Mouse (Mus musculus) urinary bladder, postnatal 4 days (tissue): ENCODE measurements around the gene Arpc5.

ENCODE experiments used
- DNase-seq, 2 experiments: peaks; one replicate each; pipeline ENCODE4 v3.0.0; 2021 to 2022; ENCODE audit warnings: low spot score in 2 of 2

Gene Arpc5

DNA sequence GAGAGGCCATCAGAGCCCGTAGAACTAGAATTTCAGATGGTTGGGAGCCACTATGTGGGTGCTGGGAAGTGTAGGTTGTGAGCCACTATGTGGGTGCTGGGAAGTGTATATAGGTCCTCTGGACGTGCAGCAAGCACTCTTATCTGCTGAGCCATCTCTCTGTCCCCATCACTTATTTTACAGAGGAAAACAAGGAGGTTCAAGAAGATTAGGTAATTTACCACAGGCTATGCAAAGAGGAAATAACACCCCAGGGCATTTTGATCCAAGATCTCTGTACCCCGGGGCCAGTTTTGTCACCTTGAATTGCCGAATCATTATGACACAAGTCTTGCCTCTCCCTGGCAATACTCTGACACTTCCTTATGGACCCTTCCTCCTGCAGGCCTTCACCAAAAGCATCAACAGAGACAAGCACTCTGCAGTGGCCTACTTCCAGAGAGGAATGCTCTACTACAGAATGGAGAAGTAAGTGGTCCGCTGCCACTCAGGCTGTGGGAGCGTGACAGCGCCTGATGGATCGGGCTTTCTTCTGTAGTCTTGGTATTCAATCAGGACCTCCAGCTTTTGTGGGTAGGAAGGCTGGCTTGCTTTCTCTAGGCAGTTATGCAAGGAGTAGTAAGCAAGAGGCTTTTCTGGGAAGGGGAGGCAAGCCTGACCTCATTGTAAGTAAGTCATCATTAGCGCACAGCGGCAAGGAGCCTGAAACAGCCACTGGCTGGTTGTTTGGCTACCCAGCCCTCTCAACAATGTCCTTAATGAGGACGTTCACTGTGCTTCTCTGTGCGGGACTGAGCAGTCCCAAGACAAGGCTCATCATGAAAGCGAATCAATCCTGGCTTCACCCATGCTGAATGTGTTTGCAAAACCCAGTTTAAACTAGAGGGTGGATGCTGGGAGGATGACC lies 44.4 kb downstream of the Arpc5 start:
- DNase-seq: no peak

DNA sequence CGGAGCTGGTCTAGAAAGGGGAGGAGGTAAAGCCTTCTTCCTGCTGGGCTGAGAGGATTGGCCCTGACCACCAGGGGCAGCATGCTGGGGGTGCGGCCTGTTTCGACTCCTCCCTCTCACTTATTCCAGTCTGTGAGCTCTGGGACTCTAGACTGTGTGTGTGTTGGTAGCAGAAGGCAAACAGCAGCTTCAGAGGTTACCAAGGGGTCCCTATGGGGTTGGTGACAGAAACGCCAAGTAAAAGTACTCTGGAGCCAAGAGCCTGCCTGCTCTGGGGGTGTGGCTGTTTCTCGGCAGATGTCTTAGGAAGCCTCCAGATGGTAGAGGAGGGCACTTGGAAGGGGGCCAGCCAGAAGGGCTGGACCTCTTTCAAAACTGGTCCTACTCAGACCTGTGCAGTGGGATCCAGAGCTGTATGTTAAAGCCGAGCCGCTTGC lies 48.9 kb downstream of the Arpc5 start:
- DNase-seq: no peak

DNA sequence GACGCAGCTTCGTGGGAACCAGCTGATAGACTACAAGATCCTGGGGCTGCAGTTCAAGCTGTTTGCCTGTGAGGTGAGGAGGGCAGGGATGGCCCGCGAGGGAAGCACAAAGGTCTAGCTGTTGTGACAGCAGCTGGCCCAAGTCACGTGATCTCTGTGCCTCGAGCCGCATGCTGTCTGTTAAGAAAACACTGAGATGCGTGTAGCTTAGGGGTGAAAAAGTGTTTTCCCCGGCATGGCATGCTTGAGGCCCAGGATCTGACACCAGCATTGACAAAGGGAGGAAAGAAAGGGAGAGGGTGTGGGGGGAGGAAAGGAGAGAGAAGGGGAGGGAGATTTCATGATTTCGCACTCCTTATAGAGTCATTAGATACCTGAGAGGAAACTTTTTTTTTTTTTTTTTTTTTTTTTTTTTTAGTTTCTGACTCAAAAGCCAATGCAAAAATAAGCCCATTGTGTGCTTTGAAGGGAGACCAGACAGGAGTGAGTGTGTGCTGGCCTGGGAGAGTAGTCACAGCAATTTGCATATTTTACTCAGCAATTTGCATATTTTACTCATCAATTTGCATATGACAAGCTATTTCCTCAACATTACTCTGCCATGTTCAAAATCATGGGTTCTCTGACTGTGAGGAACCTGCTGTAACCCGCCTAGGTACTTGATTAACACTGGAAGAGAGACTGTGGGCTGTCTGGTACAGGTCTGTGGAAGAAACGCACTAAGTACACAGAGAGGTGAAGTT lies 50.9 kb downstream of the Arpc5 start:
- no peak for DNase-seq

DNA sequence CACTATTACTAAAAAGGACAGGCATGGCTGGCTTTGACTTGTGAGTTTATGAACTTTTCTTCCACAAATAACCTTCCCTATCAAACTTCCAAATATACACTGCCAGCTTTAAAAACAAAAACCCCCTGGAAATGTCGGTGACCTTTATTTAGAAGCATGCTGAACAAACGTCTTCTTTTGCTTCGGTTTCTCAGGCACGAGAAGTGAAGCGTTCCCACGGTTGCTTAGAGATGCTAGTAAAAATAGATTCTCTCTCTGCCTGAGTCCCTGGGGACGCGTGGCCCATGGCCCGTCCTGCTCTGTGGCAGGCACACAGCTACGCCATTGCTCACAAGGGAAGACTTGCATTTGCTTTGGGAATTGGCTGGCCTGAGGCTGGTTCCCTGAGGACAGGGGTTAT lies 51.5 kb downstream of the Arpc5 start:
- DNase-seq: no peak

DNA sequence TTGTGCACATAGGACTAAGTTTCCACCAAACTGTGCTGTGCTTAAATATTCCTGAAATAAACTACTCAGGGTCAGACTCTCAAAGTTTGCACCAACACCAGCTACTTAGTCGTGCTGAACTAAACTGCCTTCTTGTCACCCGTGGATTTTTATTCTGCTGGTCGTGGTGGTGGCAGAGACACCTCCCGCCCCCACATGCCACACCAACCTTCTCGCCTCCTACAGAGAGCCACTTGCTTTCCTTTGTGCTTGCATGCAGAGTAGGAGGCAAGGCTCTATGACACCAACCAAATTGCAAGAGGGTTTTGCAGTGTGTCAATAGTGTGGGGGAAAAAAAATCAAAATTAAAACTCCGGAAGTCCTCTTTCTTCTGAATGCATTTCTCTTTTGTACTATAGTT lies 53.2 kb downstream of the Arpc5 start:
- DNase-seq: no peak

DNA sequence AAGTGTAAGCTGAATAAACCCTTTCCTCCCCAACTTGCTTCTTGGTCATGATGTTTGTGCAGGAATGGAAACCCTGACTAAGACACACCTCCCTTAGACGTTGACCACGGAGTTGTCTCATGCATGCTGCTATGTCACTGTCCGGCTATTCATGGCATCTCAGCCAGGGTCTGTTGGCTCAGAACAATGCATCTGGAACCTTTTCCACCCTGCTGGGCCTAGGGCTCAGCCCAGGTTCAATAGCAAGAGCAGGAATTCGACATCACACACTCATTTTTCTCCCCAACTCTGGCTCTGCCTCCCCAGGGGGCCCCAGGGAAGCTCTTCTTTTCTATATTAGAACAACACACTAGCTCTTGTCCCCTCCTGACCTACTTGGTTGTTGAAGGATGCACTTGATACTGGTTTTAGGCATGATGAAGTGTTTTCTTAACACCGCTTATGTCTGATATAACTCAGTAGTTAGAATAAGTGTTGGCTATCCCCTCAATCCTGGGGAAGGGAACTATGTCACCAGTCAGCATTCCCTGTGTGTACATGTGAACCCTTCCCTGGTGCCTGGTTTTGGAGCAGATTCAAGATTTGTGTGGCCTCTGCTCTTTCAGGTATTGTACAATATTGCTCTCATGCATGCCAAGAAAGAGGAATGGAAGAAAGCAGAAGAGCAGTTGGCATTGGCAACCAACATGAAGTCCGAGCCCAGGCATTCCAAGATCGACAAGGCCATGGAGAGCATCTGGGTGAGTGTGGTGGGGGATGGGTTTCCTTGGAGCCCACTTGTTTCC lies 54.8 kb downstream of the Arpc5 start:
- no peak for DNase-seq

DNA sequence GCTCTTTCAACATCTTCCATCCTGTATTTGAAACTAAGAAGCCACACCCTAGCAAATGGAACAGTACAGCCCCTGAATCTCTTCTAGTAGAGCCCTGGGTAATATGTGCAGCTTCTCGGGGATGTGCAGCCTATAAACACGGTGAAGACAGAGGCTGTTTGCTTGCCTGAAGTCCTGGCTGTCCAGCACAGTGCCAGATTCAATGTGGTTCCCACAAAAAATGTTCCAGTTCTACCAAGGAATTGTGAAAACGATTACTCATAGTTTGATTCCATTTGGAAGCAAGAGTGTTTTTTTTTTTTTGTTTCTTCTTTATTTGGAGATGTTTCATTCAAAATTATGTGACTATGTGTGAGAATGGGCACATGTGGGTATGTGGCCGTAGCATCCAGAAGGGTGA lies 55.4 kb downstream of the Arpc5 start:
- DNase-seq: no peak

DNA sequence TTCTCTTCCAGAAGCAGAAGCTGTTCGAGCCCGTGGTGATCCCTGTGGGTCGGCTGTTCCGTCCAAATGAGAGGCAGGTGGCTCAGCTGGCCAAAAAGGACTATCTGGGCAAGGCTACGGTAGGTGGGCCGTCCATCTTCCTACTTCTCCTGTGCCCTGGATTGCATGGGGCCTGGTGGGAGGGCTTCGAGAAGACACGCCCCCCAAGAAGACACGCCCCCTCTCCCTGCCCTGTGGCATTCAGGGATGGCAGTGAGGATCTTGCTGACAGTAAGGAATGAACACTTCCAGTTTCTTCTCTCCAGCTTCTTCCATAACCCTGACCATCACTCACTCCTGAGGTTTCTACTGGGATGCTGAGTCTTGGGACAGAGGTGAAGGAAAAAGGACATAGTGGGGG lies 57.9 kb downstream of the Arpc5 start:
- DNase-seq: no peak
